Mouse (Mus musculus): ENCODE results near the gene Nfx1. TPM values are rescaled to one million over a fixed set of nuclear protein-coding genes. Genes with fewer than 3 reads are reported as not detected.

Nfx1 gene
- polyA plus RNA-seq, 1 experiment from 2014 or later: 27.9 TPM

GRCm38 (mm10) chr4:40936175-40936839, 34.4 kb upstream of the Nfx1 start:
- H3K9me3 ChIP-seq (ENCODE audit: control insufficient read depth, low read length): no peaks in the 10 kb centered on the region
- H3K36me3 ChIP-seq (ENCODE audit: control insufficient read depth, insufficient read depth, low read length): peaks cover 27% of the 10 kb centered on the region
- WGBS: 75% methylated on average over 9 of the region's 9 CpGs
- no peak overlapping the region for H3K27ac ChIP-seq (replicated peaks)
- no peaks in the 10 kb centered on the region for H3K4me1 ChIP-seq (replicated peaks; ENCODE audit: control insufficient read depth, insufficient read depth)
- H3K4me3 ChIP-seq (ENCODE audit: low read depth, low read length): no peak overlapping the region
- no peak overlapping the region for H3K4me2 ChIP-seq (replicated peaks; ENCODE audit: low read depth)
- DNase-seq (ENCODE audit: low spot score) (no peak), ATAC-seq (ENCODE audit: low FRiP score, low TSS enrichment) (no peak)
- no peak overlapping the region for H3K9ac ChIP-seq (ENCODE audit: low read length)
- TF ChIP-seq CTCF (IDR thresholded peaks at IDR 0.05; ENCODE audit: low read depth): no peak
- TF ChIP-seq EP300 (optimal IDR thresholded peaks at IDR 0.05): no peak
- no peaks in the 10 kb centered on the region for H3K27me3 ChIP-seq (ENCODE audit: control insufficient read depth, insufficient read depth, low read length)

GRCm38 (mm10) chr4:40938793-40939192, 31.9 kb upstream of the Nfx1 start:
- no peaks in the 10 kb centered on the region for H3K4me1 ChIP-seq (replicated peaks; ENCODE audit: control insufficient read depth, insufficient read depth)
- ATAC-seq (ENCODE audit: low FRiP score, low TSS enrichment) (no peak), DNase-seq (ENCODE audit: low spot score) (no peak)
- H3K36me3 ChIP-seq (ENCODE audit: control insufficient read depth, insufficient read depth, low read length): peaks cover 36% of the 10 kb centered on the region
- no peak overlapping the region for H3K9ac ChIP-seq (ENCODE audit: low read length)
- H3K9me3 ChIP-seq (ENCODE audit: control insufficient read depth, low read length): no peaks in the 10 kb centered on the region
- no peak overlapping the region for H3K4me3 ChIP-seq (ENCODE audit: low read depth, low read length)
- no peak overlapping the region for H3K4me2 ChIP-seq (replicated peaks; ENCODE audit: low read depth)
- no peaks in the 10 kb centered on the region for H3K27me3 ChIP-seq (ENCODE audit: control insufficient read depth, insufficient read depth, low read length)
- H3K27ac ChIP-seq (replicated peaks): no peak overlapping the region
- WGBS: 91% methylated on average over 5 of the region's 5 CpGs
- no peak for TF ChIP-seq EP300 (optimal IDR thresholded peaks at IDR 0.05)
- no peak for TF ChIP-seq CTCF (IDR thresholded peaks at IDR 0.05; ENCODE audit: low read depth)

- no peak overlapping the region for H3K4me3 ChIP-seq (ENCODE audit: low read depth, low read length)
- H3K27ac ChIP-seq (replicated peaks): no peak overlapping the region
- peaks cover 5% of the 10 kb centered on the region; the same call in 1 of the 2 replicates for H3K4me1 ChIP-seq (replicated peaks; ENCODE audit: control insufficient read depth, insufficient read depth)
- 97% methylated on average over 5 of the region's 5 CpGs for WGBS
- peaks cover 32% of the 10 kb centered on the region for H3K36me3 ChIP-seq (ENCODE audit: control insufficient read depth, insufficient read depth, low read length)
- TF ChIP-seq CTCF (IDR thresholded peaks at IDR 0.05; ENCODE audit: low read depth) (no peak), EP300 (optimal IDR thresholded peaks at IDR 0.05) (no peak)
- H3K9me3 ChIP-seq (ENCODE audit: control insufficient read depth, low read length): no peaks in the 10 kb centered on the region
- ATAC-seq (ENCODE audit: low FRiP score, low TSS enrichment): no peak
- no peak overlapping the region for H3K9ac ChIP-seq (ENCODE audit: low read length)
- no peaks in the 10 kb centered on the region for H3K27me3 ChIP-seq (ENCODE audit: control insufficient read depth, insufficient read depth, low read length)
- no peak overlapping the region for H3K4me2 ChIP-seq (replicated peaks; ENCODE audit: low read depth)
- DNase-seq (ENCODE audit: low spot score): no peak
These were observed 27.1 kb upstream of the Nfx1 start for GRCm38 (mm10) chr4:40943651-40944050.

GRCm38 (mm10) chr4:40946516-40947121, 24.1 kb upstream of the Nfx1 start:
- Histone ChIP-seq H3K4me2 (replicated peaks; ENCODE audit: low read depth) (peak overlapping the region; percentile 70), H3K27ac (replicated peaks) (no peak overlapping the region), H3K36me3 (ENCODE audit: control insufficient read depth, insufficient read depth, low read length) (peaks cover 14% of the 10 kb centered on the region), H3K9me3 (ENCODE audit: control insufficient read depth, low read length) (no peaks in the 10 kb centered on the region), H3K4me1 (replicated peaks; ENCODE audit: control insufficient read depth, insufficient read depth) (peaks cover 5% of the 10 kb centered on the region; the same call in 1 of the 2 replicates), H3K9ac (ENCODE audit: low read length) (peak overlapping the region; percentile 91), H3K27me3 (ENCODE audit: control insufficient read depth, insufficient read depth, low read length) (no peaks in the 10 kb centered on the region), H3K4me3 (ENCODE audit: low read depth, low read length) (peak overlapping the region; percentile 90)
- no peak for ATAC-seq (ENCODE audit: low FRiP score, low TSS enrichment)
- DNase-seq (ENCODE audit: low spot score): no peak
- WGBS: 71% methylated on average over 7 of the region's 7 CpGs
- TF ChIP-seq EP300 (optimal IDR thresholded peaks at IDR 0.05): no peak
- TF ChIP-seq CTCF (IDR thresholded peaks at IDR 0.05; ENCODE audit: low read depth): no peak

GRCm38 (mm10) chr4:40947565-40948159, 23.0 kb upstream of the Nfx1 start:
- no peak for TF ChIP-seq EP300 (optimal IDR thresholded peaks at IDR 0.05)
- 0 out of 2 replicates have a peak, but pooled peaks have one; percentile 31 for TF ChIP-seq CTCF (IDR thresholded peaks at IDR 0.05; ENCODE audit: low read depth)
- H3K4me2 ChIP-seq (replicated peaks; ENCODE audit: low read depth): peak overlapping the region; percentile 70
- H3K27me3 ChIP-seq (ENCODE audit: control insufficient read depth, insufficient read depth, low read length): no peaks in the 10 kb centered on the region
- DNase-seq (ENCODE audit: low spot score) (no peak), ATAC-seq (ENCODE audit: low FRiP score, low TSS enrichment) (peak; percentile 12; the same call in 1 of the 2 replicates)
- WGBS: 1% methylated on average over 38 of the region's 40 CpGs
- peaks cover 5% of the 10 kb centered on the region; the same call in 1 of the 2 replicates for H3K4me1 ChIP-seq (replicated peaks; ENCODE audit: control insufficient read depth, insufficient read depth)
- peak overlapping the region; percentile 90 for H3K4me3 ChIP-seq (ENCODE audit: low read depth, low read length)
- H3K9me3 ChIP-seq (ENCODE audit: control insufficient read depth, low read length): no peaks in the 10 kb centered on the region
- H3K27ac ChIP-seq (replicated peaks): peak overlapping the region; percentile 95
- peaks cover 7% of the 10 kb centered on the region; the same call in 1 of the 2 replicates for H3K36me3 ChIP-seq (ENCODE audit: control insufficient read depth, insufficient read depth, low read length)
- H3K9ac ChIP-seq (ENCODE audit: low read length): peak overlapping the region; percentile 91
